In the genomic region with DNA sequence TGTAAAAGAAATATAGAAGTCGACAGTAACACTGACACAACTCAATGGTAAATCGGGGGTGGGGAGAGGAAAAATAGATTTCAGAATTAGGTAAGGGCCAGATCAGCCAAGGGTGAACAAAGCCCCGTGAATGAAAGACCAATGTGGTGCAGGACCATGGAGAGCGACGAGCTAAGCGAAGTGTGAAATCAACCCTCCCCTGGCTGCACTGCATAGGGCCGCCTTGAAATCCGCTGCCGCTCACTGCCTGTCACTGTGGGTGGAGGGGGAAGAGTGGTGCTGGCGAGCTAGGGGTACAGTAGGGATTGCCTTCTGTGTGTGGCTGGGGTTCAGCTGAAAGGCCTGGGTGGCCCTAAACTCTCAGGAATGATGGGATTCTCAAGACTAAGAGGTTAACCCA, we compare ENCODE assay signal across 9 mouse cellular contexts.
A peak's percentile ranks its signal among the peaks of the same experiment; 100 is the strongest.
DNase-seq lines count a peak whose midpoint lies in the region; ATAC-seq and TF ChIP-seq lines count a peak whose summit lies in the region.
"Had no signal": no experiment of that assay in that cellular context is flagged by ENCODE, and none has a peak within 500 bp of the region (broad histone marks: within the 10 kb centered on the region; RNA-seq: fewer than 3 reads in every experiment).

No protein-coding gene starts in this region.

- no peak for TF ChIP-seq EP300 in heart, adult 2 months (IDR thresholded peaks at IDR 0.05; ENCODE audit: insufficient read depth, low read depth, low read length)

- no peaks in the 10 kb centered on the region for H3K79me2 ChIP-seq in heart, adult 2 months (replicated peaks; ENCODE audit: control insufficient read depth, insufficient read depth, low read length)

- no peaks in the 10 kb centered on the region for H3K27me3 ChIP-seq in heart, adult 2 months (ENCODE audit: control insufficient read depth, insufficient read depth, low read length)
- H3K27me3 ChIP-seq in heart, embryonic 12.5 days (replicated peaks) = 0 out of 2 replicates have a peak, but pooled peaks cover 4% of the 10 kb centered on the region
- no peaks in the 10 kb centered on the region for H3K27me3 ChIP-seq in embryonic facial prominence, embryonic 14.5 days (replicated peaks; ENCODE audit: control insufficient read depth, insufficient read depth, low read length)
- H3K27me3 ChIP-seq in midbrain, embryonic 12.5 days = peaks cover 9% of the 10 kb centered on the region

- H3K4me1 ChIP-seq in heart, adult 2 months (ENCODE audit: control insufficient read depth, insufficient read depth, low read length) = no peaks in the 10 kb centered on the region
- 0 out of 2 replicates have a peak, but pooled peaks cover 3% of the 10 kb centered on the region for H3K4me1 ChIP-seq in heart, embryonic 12.5 days (replicated peaks)
- H3K4me1 ChIP-seq in embryonic facial prominence, embryonic 14.5 days (ENCODE audit: control insufficient read depth, insufficient read depth, low read length) = no peaks in the 10 kb centered on the region
- no peaks in the 10 kb centered on the region; the same call in 1 of the 2 replicates for H3K4me1 ChIP-seq in midbrain, embryonic 12.5 days

- no peak overlapping the region for H3K4me2 ChIP-seq in heart, embryonic 12.5 days
- H3K4me2 ChIP-seq in embryonic facial prominence, embryonic 14.5 days (ENCODE audit: low read depth, low read length) = no peak overlapping the region
- H3K4me2 ChIP-seq in midbrain, embryonic 12.5 days (replicated peaks) = no peak overlapping the region
- H3K4me2 ChIP-seq: heart, embryonic 13.5 days had no signal

- WGBS in heart, adult 2 months = 8% methylated on average over 10 of the region's 10 CpGs
- WGBS in heart, embryonic 12.5 days = 8% methylated on average over 10 of the region's 10 CpGs
- 8% methylated on average over 10 of the region's 10 CpGs for WGBS in embryonic facial prominence, embryonic 14.5 days
- 7% methylated on average over 10 of the region's 10 CpGs for WGBS in midbrain, embryonic 12.5 days

- no peak overlapping the region for H3K4me3 ChIP-seq in heart, adult 2 months
- H3K4me3 ChIP-seq in heart, embryonic 12.5 days = no peak overlapping the region
- no peak overlapping the region for H3K4me3 ChIP-seq in embryonic facial prominence, embryonic 14.5 days (ENCODE audit: low read depth, low read length)
- no peak overlapping the region for H3K4me3 ChIP-seq in midbrain, embryonic 12.5 days
- H3K4me3 ChIP-seq: heart, embryonic 13.5 days had no signal

- no peak overlapping the region for H3K27ac ChIP-seq in heart, adult 2 months
- no peak overlapping the region for H3K27ac ChIP-seq in heart, embryonic 12.5 days (ENCODE audit: poor library complexity, severe bottlenecking)
- no peak overlapping the region for H3K27ac ChIP-seq in embryonic facial prominence, embryonic 14.5 days (replicated peaks; ENCODE audit: low read depth, low read length)
- H3K27ac ChIP-seq in midbrain, embryonic 12.5 days (replicated peaks) = no peak overlapping the region
- H3K27ac ChIP-seq: heart, embryonic 13.5 days had no signal

- intact Hi-C loops in heart, adult 2 months (cut with DNase I) = no loop called here

- no peaks in the 10 kb centered on the region for H3K36me3 ChIP-seq in heart, adult 2 months (ENCODE audit: control insufficient read depth, insufficient read depth, low read length)
- no peaks in the 10 kb centered on the region for H3K36me3 ChIP-seq in heart, embryonic 12.5 days
- H3K36me3 ChIP-seq in embryonic facial prominence, embryonic 14.5 days (ENCODE audit: control insufficient read depth, insufficient read depth, low read length) = no peaks in the 10 kb centered on the region
- no peaks in the 10 kb centered on the region for H3K36me3 ChIP-seq in midbrain, embryonic 12.5 days
- H3K36me3 ChIP-seq: heart, embryonic 13.5 days had no signal

- H3K9ac ChIP-seq in heart, adult 2 months (ENCODE audit: low read depth, low read length) = no peak overlapping the region
- no peak overlapping the region for H3K9ac ChIP-seq in heart, embryonic 12.5 days
- H3K9ac ChIP-seq in embryonic facial prominence, embryonic 14.5 days (ENCODE audit: low read depth, low read length) = no peak overlapping the region
- H3K9ac ChIP-seq in midbrain, embryonic 12.5 days (replicated peaks) = no peak overlapping the region
- H3K9ac ChIP-seq: heart, embryonic 13.5 days had no signal

- ATAC-seq in heart, embryonic 12.5 days (ENCODE audit: insufficient number of reproducible peaks, low FRiP score) = no peak
- peak; percentile 75; the same call in 1 of the 2 replicates for ATAC-seq in embryonic facial prominence, embryonic 14.5 days (ENCODE audit: low read depth)
- ATAC-seq in midbrain, embryonic 12.5 days (ENCODE audit: low FRiP score, low read depth) = peak; percentile 52; the same call in 1 of the 2 replicates

- DNase-seq in heart, adult 2 months = peak; percentile 6 to 26
- peak; percentile 46 for DNase-seq in Muller cell, postnatal 12 days (ENCODE audit: inconsistent ontology term)
- peak; percentile 89 for DNase-seq in embryonic facial prominence, embryonic 14.5 days (ENCODE audit: low spot score)
- peak; percentile 4 for DNase-seq in kidney, adult 11 months
- DNase-seq in natural killer cell, adult 2 months (ENCODE audit: low spot score in 2 of 2) = no peak
- no peak for DNase-seq in spleen, postnatal 14 days (ENCODE audit: low spot score in 2 of 2)

- TF ChIP-seq POLR2A in heart, adult 2 months (IDR thresholded peaks at IDR 0.05; ENCODE audit: insufficient read depth, low read depth, low read length) = no peak

- H3K9me3 ChIP-seq in heart, embryonic 12.5 days (replicated peaks) = no peaks in the 10 kb centered on the region
- H3K9me3 ChIP-seq in embryonic facial prominence, embryonic 14.5 days (ENCODE audit: control insufficient read depth, low read length) = no peaks in the 10 kb centered on the region
- no peaks in the 10 kb centered on the region for H3K9me3 ChIP-seq in midbrain, embryonic 12.5 days
- H3K9me3 ChIP-seq: heart, embryonic 13.5 days had no signal

- TF ChIP-seq CTCF in heart, adult 2 months (IDR thresholded peaks at IDR 0.05) = no peak

Comparison
In these comparisons a context has a peak if more than half of its experiments do, and no peak if none do; other contexts are left out.
1. DNase-seq: peak in heart, adult 2 months (2 of 2), Muller cell, postnatal 12 days (single experiment), embryonic facial prominence, embryonic 14.5 days (single experiment) and kidney, adult 11 months (single experiment); none in natural killer cell, adult 2 months (0 of 2) and spleen, postnatal 14 days (0 of 2).